ENCODE assay signal across 8 mouse cellular contexts in the genomic region with DNA sequence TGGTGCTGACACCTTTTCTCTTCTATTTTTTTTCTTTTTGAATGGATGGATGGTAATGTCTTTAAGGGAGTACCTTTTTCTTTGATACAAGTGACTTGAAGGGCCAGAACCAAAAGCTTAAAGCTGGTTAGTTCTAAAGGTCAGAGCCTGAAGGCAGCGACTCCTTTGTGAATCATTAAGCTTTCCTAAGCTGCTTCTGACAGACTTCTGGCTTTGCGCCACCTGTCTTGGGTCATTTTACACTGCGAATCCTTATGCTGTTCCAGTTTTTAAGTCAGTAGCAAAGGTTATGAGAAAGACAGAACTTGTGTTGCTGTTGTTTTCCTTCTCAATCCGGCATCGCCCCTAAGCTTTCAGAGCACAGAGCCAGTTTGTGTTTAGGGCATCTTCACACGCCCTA.
DNase-seq lines count a peak whose midpoint lies in the region; ATAC-seq and TF ChIP-seq lines count a peak whose summit lies in the region.

No protein-coding gene starts in this region.

- no peak overlapping the region; the same call in 1 of the 2 replicates for H3K4me3 ChIP-seq in layer of hippocampus, adult 2 months
- H3K4me3 ChIP-seq in heart, postnatal 0 days (ENCODE audit: low read depth, low read length): no peak overlapping the region
- no peak overlapping the region for H3K4me3 ChIP-seq in hindbrain, embryonic 10.5 days

- H3K4me1 ChIP-seq in heart, postnatal 0 days (ENCODE audit: control insufficient read depth, insufficient read depth): no peaks in the 10 kb centered on the region; the same call in 1 of the 2 replicates
- peaks cover 24% of the 10 kb centered on the region for H3K4me1 ChIP-seq in hindbrain, embryonic 10.5 days (replicated peaks)

- H3K27me3 ChIP-seq in heart, postnatal 0 days (ENCODE audit: control insufficient read depth, insufficient read depth, low read length): no peaks in the 10 kb centered on the region
- no peaks in the 10 kb centered on the region for H3K27me3 ChIP-seq in hindbrain, embryonic 10.5 days (ENCODE audit: insufficient read depth, poor library complexity, severe bottlenecking)

- peak overlapping the region; percentile 79 for H3K27ac ChIP-seq in layer of hippocampus, adult 2 months
- peak overlapping the region; percentile 59 for H3K27ac ChIP-seq in heart, postnatal 0 days (ENCODE audit: low read depth)
- no peak overlapping the region for H3K27ac ChIP-seq in hindbrain, embryonic 10.5 days

- H3K9ac ChIP-seq in heart, postnatal 0 days (replicated peaks; ENCODE audit: low read depth, low read length): no peak overlapping the region

- TF ChIP-seq CTCF in layer of hippocampus, adult 2 months (conservative IDR thresholded peaks at IDR 0.05): no peak
- no peak for TF ChIP-seq CTCF in heart, postnatal 0 days (IDR thresholded peaks at IDR 0.05; ENCODE audit: low read depth)

- ATAC-seq in heart, postnatal 0 days (ENCODE audit: insufficient read depth, low read depth): no peak
- no peak for ATAC-seq in erythroid progenitor cell, adult 5-6 weeks (replicated peaks; ENCODE audit: low FRiP score, poor library complexity, severe bottlenecking)

- H3K36me3 ChIP-seq in heart, postnatal 0 days (replicated peaks; ENCODE audit: control insufficient read depth, insufficient read depth, low read length): no peaks in the 10 kb centered on the region
- no peaks in the 10 kb centered on the region for H3K36me3 ChIP-seq in hindbrain, embryonic 10.5 days

- no peaks in the 10 kb centered on the region for H3K9me3 ChIP-seq in heart, postnatal 0 days (replicated peaks; ENCODE audit: control insufficient read depth, low read length)
- no peaks in the 10 kb centered on the region for H3K9me3 ChIP-seq in hindbrain, embryonic 10.5 days

- DNase-seq in layer of hippocampus, adult 2 months (ENCODE audit: low spot score in 2 of 2): no peak
- no peak for DNase-seq in layer of hippocampus, adult 8-10 months (ENCODE audit: low spot score in 2 of 2)
- peak; percentile 44 to 56 for DNase-seq in adrenal gland, adult 18-20 months (ENCODE audit: low spot score in 2 of 2)
- DNase-seq in heart, postnatal 0 days (ENCODE audit: low spot score): no peak
- peak; percentile 67 for DNase-seq in lung, postnatal 10 days
- DNase-seq in yolk sac, embryonic 10.5 days (ENCODE audit: low spot score): peak; percentile 51
- DNase-seq in hindbrain, embryonic 10.5 days (ENCODE audit: low spot score): no peak

- H3K4me2 ChIP-seq in heart, postnatal 0 days (ENCODE audit: low read depth, low read length): no peak overlapping the region

- TF ChIP-seq EP300 in heart, postnatal 0 days (IDR thresholded peaks at IDR 0.05; ENCODE audit: low read depth): no peak

- WGBS in heart, postnatal 0 days: 71% methylated on average over 6 of the region's 6 CpGs
- WGBS in hindbrain, embryonic 10.5 days: 78% methylated on average over 6 of the region's 6 CpGs

Comparison
In these comparisons a context has a peak if more than half of its experiments do, and no peak if none do; other contexts are left out.
1. DNase-seq: peak in adrenal gland, adult 18-20 months (2 of 2), lung, postnatal 10 days (single experiment) and yolk sac, embryonic 10.5 days (single experiment); none in layer of hippocampus, adult 2 months (0 of 2), layer of hippocampus, adult 8-10 months (0 of 2), heart, postnatal 0 days (single experiment) and hindbrain, embryonic 10.5 days (single experiment).